Mouse (Mus musculus): ENCODE results near the gene Slc9a3r2.

The Slc9a3r2 gene

DNA sequence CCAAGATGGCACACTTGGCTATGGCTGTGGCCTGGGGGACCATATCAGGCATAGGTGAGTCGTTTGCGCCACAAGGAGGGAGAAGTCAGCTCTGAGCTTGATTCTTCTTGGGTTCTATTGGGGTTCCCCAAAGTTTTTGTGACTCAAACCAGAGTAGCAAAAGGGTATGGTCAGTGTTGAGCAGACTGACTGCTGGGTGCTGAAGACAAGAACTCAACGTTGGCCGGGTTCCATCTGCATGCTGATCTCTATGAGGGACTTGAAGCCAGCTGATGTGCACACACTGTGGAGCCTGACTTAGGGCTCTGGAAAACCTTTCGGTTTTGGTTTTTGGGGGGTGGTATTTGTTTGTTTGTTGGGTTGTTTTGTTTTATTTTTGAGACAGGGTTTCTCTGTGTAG is 14.4 kb downstream of the Slc9a3r2 start:
- DNase-seq, result peak; percentile 93

- peak; percentile 98 for DNase-seq
Observed at GRCm38 (mm10) chr17:24635024-24635423, 15.1 kb downstream of the Slc9a3r2 start.

GRCm38 (mm10) chr17:24633831-24634230 is 16.3 kb downstream of the Slc9a3r2 start:
- DNase-seq, result peak; percentile 93

- peak; percentile 99 for DNase-seq
Observed at GRCm38 (mm10) chr17:24632813-24633449, 17.2 kb downstream of the Slc9a3r2 start.

DNA sequence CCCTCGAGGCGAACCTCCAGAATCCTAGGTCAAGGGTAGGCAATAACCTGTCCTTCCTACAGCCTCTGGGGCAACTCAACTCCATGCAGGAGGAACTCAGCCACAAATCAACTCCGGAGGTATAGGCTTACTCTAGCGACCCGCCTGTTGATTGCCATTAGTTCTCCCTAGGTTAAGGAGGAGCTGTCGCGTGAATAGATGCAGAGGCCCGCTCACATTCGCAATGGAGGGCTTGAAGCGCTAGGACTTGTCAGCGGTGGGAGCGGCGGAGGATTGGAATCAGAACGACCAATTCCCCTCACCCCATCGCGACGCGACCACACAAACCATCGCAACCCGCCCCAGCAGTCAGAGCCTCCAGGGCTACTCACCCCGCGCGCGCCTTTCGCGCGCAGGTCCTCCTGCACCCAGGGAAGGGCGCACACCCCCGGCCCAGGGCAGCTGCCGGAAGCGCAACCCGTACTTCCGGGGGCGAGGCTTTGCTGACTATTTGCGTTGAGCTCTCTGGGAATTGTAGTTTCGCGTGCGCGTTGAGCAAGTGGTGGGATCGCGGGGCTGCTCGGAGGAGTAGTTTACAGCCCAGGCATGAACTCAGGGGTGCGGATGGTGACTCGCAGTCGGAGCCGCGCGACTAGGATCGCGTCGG is 17.8 kb downstream of the Slc9a3r2 start, which contains the start of the genes Tsc2 and Nthl1:
Gene Tsc2, minus strand, starts transcription at position 464 of the 646 bp plus-strand sequence.
Gene Nthl1, plus strand, starts transcription at position 514 of the 646 bp plus-strand sequence.
- peak; percentile 99 for DNase-seq

- DNase-seq, result no peak
Observed at GRCm38 (mm10) chr17:24630072-24630471, 20.1 kb downstream of the Slc9a3r2 start.

DNA sequence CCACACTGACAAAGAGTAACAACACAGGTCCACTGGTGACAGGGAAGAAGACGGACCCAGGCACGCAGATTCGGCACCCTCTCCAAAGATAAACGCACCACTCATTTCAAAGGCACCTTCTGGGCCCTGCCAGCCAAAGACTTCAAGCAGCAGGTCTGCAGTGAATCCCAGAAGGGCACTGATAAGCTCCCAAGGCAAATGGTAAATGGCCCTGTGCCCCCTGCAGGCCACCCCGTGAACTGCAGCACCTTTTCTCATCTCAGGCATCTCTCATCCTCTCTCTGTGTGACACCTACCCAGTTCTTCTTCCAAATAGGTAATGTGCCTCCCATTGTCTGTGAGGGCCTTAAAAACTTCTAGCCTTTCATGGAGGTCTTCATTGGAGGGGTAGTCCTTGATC is 21.5 kb downstream of the Slc9a3r2 start:
- peak; percentile 94 for DNase-seq

DNA sequence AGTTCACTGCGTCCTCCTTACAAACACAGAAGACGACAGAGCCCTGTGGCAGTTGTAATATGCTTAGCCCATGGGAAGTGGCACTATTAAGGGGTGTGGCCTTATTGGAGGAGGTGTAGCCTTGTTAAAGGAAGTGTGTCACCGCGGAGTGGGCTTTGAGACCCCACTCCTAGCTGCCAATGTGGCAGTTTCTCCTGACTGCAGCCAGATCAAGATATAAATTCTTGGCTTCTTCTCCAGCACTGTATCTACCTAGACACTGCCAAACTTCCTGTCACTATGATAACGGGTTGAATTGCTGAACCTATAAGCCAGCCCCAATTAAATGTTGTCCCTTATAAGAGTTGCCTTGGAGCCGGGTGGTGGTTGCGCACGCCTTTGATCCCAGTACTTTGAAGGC is 24.7 kb downstream of the Slc9a3r2 start:
- no peak for DNase-seq

DNA sequence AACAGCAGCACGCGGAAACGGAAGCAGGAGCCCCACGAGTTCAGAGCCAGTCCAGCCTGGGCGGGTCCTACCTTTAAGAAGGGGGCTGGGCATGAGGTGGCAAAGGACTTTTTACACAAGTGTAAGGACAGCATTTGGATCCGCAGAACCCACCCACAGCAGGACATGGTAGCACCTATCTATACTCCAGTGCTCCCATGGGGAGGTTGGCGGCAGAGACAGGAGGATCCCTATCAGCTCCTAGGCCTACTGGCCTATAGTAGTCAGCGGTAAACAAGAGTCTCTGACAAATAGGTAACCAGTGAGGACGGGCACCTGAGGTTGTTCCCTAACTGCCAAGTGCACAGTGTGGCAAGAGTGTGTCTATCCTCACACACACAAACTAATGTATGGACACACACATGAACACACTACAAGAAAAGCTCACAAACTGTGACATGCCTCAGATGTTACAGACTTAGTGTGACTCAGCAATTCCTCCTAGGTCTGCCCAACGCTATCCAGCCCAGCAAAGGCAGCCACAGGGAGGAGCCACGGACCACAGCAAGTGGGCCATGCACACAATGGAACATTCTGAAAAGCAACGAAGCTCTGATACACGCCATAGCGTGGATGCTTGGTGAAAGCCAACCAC is 32.4 kb downstream of the Slc9a3r2 start:
- DNase-seq, result no peak

- no peak for DNase-seq
Observed at GRCm38 (mm10) chr17:24610711-24611110, 39.4 kb downstream of the Slc9a3r2 start.

DNA sequence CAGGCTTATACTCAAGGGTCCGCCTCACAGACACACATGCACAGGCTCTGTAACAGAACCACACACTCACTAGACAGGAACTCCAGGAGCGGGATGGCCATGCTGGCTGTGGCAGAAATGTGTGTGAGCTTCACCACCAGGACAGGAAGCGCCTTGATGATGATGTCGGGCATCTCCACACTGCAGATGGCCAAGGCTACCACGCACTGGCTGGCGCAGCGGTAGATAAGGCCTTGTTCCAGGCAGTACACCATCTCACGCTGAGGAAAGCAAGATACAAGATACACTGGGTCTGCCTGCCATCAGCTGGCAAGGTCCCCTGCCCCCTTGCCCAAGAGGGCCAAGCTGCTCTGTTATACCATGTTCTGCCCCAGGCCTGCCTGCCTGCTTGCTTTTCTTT is 41.3 kb downstream of the Slc9a3r2 start:
- no peak for DNase-seq

- no peak for DNase-seq
Observed at GRCm38 (mm10) chr17:24608370-24608769, 41.8 kb downstream of the Slc9a3r2 start.

DNA sequence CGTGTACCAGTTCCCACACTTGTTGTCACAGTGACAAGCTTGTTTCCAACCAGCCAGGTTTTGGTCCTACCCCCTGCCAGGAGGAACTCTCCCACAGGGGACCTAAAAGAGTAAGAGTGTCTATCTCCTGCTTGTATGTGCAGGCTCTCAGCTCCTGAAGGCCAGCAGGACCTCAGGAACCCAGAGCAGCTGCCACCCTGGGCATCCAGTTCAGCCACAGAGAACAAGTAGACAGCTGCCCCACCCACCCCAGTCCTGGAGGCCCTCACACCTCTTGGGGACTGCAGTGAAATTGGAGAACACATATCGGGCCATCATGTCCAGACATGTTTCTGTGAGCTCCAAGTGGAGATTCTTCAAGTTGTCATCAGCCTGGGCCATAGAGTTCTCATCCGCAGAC is 45.6 kb downstream of the Slc9a3r2 start:
- DNase-seq, result no peak

DNA sequence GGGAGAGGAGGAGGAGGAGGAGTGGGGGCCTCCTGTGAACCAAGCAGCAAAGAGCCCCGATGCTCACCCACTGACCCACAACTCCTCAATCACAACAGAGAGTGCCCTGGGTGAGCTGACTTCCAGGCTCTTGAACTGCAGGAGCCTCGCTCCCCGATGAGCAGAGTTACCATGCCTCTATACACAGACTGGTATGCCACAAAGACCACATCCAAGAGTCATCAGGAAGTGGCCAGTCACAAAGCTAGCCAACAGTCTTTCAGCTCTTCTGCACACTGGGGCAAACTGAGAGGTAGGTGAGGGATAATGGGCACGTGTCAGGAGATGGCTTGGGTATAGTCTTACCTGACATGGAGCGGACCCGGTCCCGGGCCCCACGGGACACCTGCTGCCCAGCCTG is 46.2 kb downstream of the Slc9a3r2 start:
- DNase-seq, result no peak

GRCm38 (mm10) chr17:24600502-24600901 is 49.6 kb downstream of the Slc9a3r2 start:
- DNase-seq, result peak; percentile 92

- no peak for DNase-seq
Observed at GRCm38 (mm10) chr17:24597989-24598388, 52.1 kb downstream of the Slc9a3r2 start.

DNA sequence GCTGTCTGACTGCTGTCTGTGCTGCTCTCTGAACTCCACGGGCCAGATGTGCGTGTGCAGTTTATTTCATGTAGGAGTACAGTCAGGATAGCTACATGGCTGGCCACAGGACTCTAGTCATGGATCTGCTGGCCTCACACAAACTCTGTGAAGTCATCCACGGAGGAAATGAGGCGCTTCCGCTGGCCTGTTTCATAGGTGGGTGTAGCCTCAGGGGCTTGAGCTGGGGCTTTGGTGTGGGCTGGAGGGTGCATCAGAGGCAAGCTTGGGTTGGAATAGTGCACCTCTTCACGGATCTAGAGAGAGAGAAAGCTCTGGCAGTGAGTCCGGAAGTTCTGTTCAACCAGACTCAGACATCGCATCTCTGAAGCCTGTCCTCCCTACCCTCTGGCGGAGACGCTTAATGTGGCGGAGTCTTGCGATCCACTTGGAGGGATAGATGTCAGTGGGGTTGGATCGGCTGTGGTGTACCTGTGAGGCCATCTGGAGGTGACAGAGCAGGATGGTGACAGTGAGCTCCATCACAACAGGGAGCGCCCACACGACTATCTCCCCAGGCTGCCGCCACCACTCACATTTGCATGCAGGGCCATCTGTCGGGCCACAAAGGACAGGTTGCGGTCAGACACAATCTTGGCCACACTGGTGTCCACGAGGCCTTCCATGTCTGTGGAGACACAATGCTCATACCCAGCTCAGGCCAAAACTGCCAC is 53.5 kb downstream of the Slc9a3r2 start:
- DNase-seq, result peak; percentile 93

DNA sequence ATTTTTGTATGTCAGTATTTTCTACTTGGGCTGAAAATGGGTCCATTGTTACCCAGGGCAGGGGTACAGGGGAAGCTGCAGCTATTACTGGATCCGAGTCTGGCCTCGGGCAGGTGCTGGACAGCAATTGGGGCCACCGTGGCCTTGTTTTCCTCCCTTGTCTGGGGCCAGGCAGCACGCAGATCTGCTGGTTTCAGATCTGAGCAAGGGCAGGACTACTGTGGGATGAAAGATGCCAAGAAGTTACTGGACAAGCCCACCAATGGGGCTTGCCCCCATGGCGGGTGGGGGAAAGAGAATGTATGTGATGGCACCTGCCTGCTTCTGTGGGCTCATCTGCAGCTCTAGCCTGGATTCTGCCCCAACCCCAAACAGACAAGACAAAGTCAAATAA is 54.1 kb downstream of the Slc9a3r2 start:
- peak; percentile 92 for DNase-seq

DNA sequence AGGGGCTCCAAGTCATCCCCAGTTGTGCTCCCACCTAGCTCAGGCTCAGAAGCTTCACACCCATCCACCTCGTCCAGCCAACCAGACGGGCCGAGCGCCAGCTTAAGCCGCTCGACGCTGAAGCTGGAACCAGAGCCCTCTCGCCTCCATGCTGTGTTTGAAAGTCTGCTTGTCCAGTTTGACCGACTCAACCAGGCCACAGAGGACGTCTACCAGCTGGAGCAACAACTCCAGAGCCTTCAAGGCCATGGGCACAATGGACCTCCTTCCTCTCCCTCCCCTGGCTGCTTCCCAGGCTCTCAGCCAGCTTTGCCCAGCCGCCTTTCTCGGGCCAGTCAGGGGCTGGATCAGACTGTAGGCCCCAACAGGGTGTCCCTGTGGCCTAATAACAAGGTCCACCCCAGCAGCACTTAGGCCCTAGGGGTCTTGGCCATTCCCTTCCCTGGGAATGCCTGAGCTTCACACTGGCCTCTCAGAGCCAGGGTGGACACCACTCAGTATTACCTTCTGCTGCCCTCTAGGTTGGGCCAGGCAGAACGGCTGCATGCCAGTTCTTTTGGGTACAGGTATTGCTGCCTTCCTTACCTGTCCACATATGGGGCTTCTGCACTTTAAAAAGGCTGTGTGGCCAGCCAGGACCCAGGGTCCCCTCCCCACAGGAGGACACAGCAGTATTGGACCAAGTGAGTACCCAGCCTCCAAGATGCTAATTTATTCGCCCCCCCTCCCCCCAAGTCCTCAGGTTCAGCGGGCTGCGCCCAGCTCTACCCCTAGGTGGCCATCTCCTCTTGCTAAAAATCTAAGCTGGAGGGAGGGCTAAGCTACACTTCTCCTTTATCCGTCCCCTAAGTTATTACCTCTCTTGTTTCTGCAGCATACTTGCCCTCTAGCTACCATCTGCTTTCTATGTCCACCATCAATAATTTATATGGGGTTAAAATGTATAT is 54.7 kb downstream of the Slc9a3r2 start:
- DNase-seq, result peak; percentile 92

GRCm38 (mm10) chr17:24593992-24594890 is 55.9 kb downstream of the Slc9a3r2 start:
- DNase-seq, result peak; percentile 92

- peak; percentile 90 for DNase-seq
Observed at GRCm38 (mm10) chr17:24593248-24593647, 56.9 kb downstream of the Slc9a3r2 start.

Measured in heart, adult 11 months (tissue).